Mouse (Mus musculus): ENCODE measurements around the gene Krt80.

The Krt80 gene

DNA sequence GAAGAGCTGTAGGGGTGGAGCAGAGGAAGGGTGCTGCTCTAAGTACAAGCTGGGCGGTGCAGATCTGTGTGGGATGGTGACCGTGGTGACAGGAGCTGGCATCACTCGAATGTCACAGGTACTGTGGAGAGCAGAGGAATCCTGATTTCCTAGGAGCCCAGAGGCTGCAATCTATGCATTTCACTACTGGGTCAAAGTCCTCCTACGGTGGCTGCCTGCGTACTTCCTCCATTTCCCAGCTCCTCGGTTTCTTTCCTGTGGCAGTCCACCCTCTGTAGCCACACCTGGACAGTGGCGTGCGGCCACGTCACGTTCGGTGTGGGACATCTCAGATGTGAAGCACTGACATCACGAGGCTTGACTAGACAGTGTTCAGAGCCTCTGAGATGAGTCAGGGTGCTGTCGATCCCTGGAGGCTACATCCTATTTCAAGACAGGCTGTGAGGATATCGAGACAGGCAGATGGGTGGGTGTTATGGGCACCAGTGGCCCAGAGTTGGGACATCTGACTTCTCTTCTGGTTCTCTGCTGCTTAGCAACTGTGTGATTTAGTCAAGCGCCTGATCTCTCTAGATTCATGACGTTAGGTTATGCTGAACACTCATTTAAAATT is 3.4 kb upstream of the Krt80 start:
- no peak for DNase-seq

DNA sequence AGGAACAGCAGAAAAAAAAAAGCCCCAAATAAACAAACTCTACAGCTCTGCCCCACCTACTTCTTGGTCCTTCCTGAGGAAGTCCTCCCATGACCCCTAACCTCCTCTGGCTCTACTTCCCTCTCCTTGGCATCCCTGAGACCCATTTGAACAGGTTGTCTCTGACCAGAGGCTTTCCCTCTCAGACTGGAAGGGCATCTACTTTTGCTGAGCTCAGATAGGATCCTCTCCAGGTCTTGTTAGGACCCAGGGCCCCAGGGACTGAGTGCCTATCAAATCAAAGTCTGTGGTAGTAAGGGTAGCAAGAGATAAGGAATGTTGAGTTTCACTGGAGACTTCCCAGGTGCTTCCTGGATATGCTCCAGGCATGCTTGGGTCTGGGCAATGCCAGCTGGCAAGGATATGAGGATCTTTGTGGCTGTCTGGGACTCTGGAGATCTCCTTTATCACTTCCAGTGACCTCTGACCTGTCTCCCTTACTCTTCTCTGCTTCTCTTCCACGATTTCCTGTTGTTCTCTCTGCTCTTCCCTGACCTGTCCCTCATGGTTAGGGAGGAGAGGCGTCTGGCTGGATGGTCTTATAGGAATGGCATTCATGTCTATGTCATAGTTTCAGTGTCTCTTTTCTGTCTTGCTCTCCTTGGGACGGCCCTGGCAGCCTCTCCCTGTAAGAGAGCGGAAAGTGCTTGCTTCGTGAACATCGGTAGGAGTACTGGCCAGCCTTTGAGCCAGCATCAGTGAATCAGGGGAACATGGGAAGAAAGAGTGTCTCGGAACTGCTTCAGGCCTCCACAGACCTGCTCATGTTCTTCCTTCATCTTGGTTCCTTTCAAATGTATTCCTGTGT is 2.4 kb upstream of the Krt80 start:
- DNase-seq: peak; percentile 46

DNA sequence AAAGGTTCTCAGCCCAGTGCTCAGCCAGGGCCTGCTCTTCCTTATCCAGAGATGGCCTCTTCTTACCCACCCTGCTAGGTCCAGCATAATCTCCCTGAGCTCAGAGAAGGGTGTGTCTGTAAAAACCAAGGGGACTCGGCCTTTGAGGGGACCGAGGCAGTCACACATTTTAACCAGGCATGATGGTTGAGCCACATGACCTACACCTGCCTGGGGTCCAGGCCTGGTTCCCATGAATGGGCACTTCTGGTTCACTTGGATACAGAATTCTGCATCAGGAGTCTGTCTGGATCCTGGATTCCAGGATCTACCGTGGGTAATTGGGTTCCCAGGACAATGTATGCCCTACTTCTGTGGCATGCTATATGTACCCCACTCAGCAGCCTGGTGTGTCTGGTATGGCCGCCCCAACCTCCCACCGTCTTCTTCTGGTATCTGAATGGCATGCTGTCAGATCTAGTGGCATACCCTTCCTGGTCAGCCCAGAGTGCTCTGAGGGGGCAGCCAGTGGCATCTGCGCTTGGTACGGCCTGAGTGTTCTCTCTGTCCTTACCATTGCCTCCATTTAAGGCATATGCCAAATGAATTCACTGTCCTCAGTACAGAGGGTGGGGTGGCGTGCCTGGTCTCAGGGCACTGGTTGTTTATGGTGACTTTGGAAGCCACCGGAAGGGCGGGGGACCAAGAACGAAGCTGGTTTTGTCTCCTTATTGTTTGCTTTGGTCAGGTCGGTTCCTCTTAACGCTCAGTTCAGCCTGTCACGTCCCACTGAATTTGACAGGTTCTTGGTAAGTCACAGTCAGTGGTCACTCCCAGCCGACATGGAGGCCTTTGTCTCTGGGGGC is 1.4 kb upstream of the Krt80 start:
- DNase-seq: peak; percentile 41

- DNase-seq: no peak
These were observed 421 bp downstream of the Krt80 start for GRCm38 (mm10) chr15:101369382-101370100.

DNA sequence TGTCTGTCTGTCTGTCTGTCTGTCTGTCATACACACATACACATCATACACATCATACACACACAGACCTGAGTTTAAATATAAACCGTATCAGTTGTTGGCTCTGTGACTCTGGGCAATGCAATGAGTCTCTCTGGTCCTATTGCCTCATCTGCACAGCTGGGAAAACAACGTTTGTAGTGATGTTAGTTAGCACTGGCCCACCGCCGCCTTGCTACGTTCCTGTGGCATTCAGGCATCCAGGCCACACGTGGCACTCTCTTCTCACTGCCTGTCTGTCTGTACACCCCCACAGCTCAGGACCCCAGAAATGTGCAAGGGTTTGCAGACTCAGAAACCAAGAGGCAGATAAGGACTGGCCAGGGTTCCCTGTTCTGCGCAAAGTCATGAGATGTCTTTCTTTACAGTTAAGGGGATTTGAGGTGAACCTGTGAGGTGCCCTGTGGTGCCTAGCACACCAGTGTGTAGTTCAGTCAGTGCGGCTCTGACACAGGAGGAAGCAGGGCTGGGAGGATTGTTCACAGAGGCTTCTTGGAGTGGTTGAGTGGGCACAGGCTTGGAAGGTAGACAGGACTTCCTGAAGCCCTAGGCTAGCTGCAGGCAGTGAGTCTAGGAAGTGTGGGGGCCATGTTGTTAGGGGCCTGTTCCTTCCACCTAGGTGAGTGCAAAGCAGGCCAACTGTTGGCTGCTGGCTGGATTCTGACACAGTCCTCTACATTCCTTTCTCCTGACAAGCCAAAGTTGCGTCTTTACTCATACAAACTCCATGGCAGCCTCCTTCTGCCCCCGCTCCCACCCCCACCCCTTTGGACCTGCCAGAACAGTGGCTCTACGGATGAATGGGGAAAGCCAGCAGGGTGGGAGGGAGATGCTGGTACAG is 1.2 kb downstream of the Krt80 start:
- no peak for DNase-seq

DNA sequence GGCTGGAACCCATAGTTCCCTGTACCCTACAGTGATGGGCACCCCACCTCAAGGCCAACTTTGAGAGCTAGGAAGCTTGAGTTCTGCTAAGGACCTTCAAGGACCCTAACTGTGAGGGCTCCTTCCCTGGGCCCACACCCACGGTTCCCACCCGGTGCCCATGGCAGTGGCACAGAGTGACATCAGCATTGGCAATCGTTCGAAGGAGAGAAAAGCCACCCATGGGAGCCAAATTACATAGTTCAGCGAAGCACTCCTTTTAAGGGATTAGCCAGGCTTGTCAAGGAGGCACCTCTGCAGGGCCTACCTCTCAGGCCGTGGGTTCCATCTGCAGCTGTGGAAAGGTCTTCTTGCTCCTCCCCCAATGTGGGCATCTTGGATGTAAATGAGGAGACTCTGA is 1.9 kb downstream of the Krt80 start:
- DNase-seq: no peak

DNA sequence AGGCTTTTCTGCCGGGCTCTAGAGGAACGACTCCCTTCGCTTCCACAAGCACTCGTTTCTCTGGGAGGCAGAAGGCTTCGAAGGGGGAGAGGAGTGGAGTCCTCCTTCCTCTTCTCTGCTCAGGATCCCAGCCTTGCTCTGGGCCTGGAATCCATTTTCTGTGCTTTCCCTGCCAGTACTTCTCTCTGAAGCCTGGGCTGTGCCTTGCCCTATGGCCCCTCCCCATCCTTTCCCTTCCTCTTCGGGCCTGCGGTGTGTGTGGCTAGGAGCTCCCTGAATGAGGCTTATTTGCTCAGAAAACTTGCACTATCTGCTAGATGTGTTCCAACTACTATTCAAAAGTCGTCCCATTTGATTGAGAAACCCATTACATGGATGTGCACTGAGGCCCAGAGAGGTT is 2.5 kb downstream of the Krt80 start:
- no peak for DNase-seq

- no peak for DNase-seq
These were observed 3.0 kb downstream of the Krt80 start for GRCm38 (mm10) chr15:101366926-101367325.

- no peak for DNase-seq
These were observed 3.5 kb downstream of the Krt80 start for GRCm38 (mm10) chr15:101366482-101366881.

DNA sequence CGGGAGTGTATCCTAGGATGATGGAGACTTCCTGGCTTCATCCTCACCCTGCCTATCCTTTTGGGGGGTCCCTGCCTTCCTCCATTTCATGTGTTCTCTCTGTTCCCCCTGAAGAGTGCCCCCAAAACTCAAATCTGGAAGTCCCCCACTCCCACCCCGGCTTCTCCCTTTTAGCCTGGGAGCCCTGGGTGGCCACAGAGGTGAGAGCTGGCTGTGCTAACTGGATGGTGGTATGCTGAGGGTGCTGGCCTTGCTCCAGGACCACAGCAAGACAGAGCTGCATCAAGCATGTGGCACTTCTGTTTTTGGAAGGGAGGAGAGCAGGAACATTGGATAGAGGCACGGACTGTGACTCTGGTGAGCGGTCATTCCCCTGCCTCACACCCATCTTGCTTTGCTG is 4.2 kb downstream of the Krt80 start:
- DNase-seq: no peak

- DNase-seq: peak; percentile 37
These were observed 4.9 kb downstream of the Krt80 start for GRCm38 (mm10) chr15:101364891-101365671.

DNA sequence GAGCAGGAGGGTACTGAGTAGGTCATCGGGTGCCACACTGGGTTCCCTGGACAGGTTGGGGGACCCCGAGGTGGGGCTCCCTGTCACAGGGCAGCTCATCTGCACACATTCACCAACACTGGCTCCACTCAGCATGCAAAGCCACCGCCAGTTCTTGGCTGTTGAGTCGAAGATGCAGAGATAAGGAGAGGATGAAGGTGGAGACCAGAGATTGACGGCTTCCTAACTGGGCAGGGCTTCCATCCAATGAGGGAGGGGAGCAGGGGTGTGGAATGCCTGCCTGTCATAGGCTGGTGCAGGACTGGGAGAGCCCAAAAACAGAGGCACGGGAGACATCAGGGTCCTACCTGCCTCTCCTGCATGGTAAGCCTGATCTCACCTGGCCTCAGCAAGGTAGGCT is 5.5 kb downstream of the Krt80 start:
- no peak for DNase-seq

GRCm38 (mm10) chr15:101363933-101364332 is 6.0 kb downstream of the Krt80 start:
- no peak for DNase-seq

DNA sequence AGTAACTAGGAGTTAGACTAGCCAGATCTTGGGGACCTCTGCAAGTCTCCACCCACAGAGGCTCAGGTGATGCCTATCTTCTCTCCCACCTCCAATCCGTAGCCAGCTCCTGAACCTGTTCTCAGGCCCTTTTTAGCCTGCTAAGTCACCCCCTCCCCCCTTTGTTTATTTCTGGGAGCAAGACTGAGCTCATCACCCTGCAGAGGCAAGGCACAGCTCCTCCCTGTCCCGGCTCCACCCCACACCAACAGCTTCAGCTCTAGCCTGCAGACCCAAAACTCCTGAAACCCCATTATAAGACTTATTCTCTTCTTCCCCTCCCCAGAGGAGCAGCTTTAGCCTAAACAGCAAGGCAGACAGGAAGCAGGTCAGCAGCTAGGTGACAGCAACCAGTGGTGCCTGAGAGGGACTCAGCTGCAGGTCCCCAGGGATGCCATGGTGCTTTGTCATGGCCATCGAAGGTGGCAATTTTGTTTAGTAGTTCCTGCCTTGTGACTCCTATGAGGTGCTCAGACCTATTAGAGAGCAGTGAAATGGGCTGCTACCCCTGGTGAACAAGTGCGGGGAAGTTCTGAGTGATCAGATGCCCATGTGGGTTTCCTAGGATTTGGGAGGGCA is 7.5 kb downstream of the Krt80 start:
- DNase-seq: no peak

- DNase-seq: no peak
These were observed 14.6 kb downstream of the Krt80 start for GRCm38 (mm10) chr15:101355382-101355786.

DNA sequence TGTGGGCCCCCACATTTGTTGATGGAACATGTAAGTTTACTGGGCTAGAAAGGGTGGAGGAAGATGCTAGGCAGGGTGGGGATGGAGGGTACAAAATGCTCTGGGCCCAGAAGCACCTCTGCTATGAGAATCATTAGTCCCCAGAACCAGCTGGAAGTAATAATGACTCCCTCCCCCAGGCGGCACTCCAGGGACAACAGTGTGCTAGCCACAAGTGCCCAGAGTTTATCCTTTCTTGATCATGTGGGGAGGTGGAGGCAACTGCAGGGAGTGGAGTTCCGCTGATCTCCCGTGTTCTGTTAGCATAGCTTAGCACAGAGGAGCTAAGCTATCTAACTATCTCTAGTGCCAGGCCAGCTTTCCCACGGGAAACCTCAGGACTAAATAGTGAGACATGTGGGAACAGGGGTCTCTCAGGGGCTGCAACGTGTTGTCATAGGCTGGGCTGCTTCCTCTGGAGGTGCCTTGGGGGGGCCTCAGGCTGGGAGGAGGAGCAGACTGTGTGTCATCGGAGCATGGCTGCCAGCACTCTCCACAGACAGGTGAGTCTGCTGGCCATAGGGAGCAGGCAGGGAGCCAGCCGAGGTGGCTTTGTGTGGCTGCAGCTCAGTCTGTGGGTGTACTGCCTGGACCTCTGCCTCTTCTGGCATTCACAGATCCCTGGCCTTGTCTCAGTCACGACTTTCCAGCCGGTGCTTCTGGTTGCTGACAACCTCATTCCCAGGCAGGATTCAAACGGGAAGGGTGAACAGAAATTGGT is 17.1 kb downstream of the Krt80 start:
- no peak for DNase-seq

DNA sequence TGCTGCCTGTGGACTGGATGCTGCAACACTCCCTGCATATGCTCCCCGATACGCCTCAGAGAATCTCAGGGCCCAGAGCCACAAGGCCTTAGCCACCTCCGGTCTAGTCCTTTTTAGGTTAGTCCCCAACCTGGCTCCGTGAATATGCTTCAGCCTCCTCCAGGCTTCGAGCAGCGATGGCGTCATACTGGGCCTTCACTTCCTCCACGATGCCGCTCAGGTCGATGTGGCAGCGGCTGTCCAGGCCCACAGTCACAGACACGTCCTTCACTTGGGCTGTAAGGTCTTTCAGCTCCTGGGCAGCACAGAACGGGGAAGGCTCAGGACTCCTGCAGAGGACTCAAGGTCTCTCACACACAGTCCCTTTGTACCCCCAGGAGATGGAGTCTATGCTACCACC is 17.9 kb downstream of the Krt80 start:
- no peak for DNase-seq

GRCm38 (mm10) chr15:101341797-101342515 is 28.0 kb downstream of the Krt80 start:
- peak; percentile 52 for DNase-seq

GRCm38 (mm10) chr15:101339537-101339936 is 30.4 kb downstream of the Krt80 start:
- peak; percentile 90 for DNase-seq

Data from kidney, postnatal 14 days (tissue).